Mouse (Mus musculus) hindbrain, postnatal 0 days (tissue): Measurements from ENCODE around the gene Syt11. TPM values are rescaled to one million over a fixed set of nuclear protein-coding genes. Genes with fewer than 3 reads are reported as not detected.

Experiments
- ATAC-seq: fragments of 200-750 bp; cut with Nextera tagmentation; 2 replicates; pipeline ENCODE4 v1.8.0; 2017; ENCODE audit warnings: mild to moderate bottlenecking, moderate TSS enrichment, moderate library complexity
- DNase-seq: peaks from one replicate; pipeline ENCODE4 v3.0.0-alpha.2; 2015; ENCODE audit warnings: low spot score
- H3K27ac ChIP-seq: fragments of 300-500 bp; sonication (generic); 2 replicates; pipeline ENCODE4 v1.5.1; 2014; ENCODE audit warnings: mild to moderate bottlenecking
- H3K27me3 ChIP-seq: fragments of 300-500 bp; sonication (generic); 2 replicates; pipeline ENCODE4 v1.6.1; 2014; ENCODE audit warnings: low read length, mixed read lengths; ENCODE audit not compliant: insufficient read depth
- H3K36me3 ChIP-seq: fragments of 300-500 bp; sonication (generic); 2 replicates; pipeline ENCODE4 v1.6.1; 2014; ENCODE audit warnings: low read length, mixed read lengths; ENCODE audit not compliant: insufficient read depth
- H3K4me1 ChIP-seq: fragments of 300-500 bp; sonication (generic); 2 replicates; pipeline ENCODE4 v1.6.1; 2014; ENCODE audit warnings: antibody characterized with exemption, low read length, mixed read lengths; ENCODE audit not compliant: insufficient read depth
- H3K4me2 ChIP-seq: fragments of 300-500 bp; sonication (generic); 2 replicates; pipeline ENCODE4 v1.6.1; 2014; ENCODE audit warnings: low read depth, mild to moderate bottlenecking, low read length, moderate library complexity, mixed read lengths
- H3K4me3 ChIP-seq: fragments of 300-500 bp; sonication (generic); 2 replicates; pipeline ENCODE4 v1.5.1; 2014; ENCODE audit warnings: low read length
- H3K9ac ChIP-seq: fragments of 300-500 bp; sonication (generic); replicated peaks from 2 replicates; pipeline ENCODE4 v1.6.1; 2014; ENCODE audit warnings: mild to moderate bottlenecking, low read length, moderate library complexity, mixed read lengths
- H3K9me3 ChIP-seq: fragments of 300-500 bp; sonication (generic); 2 replicates; pipeline ENCODE4 v1.6.1; 2016; ENCODE audit warnings: low read length, mixed read lengths
- CTCF ChIP-seq: IDR thresholded peaks from 2 replicates; pipeline ENCODE4 v1.5.1; 2016; ENCODE audit warnings: antibody characterized with exemption, control low read depth, low read depth
- WGBS: fragments of 180-500 bp; shearing (Covaris S2); extraction: QIAGEN DNeasy Blood & Tissue Kit; methylation state at CpG from one replicate; pipeline ENCODE4 v1.1.7; 2014; 5-methylcytosine and 5-hydroxymethylcytosine counted together
- polyA plus RNA-seq: library from polyadenylated mRNA; unstranded; fragments of >200 nt; fragmentation: Nextera tagmentation; extraction: Ambion mirVana; gene quantifications from 2 replicates; pipeline ENCODE4 v1.2.1, GENCODE M21; 2015
- total RNA-seq: library from RNA; depleted of rRNA; stranded (reverse); fragments of >200 nt; gene quantifications from 2 replicates; pipeline ENCODE4 v1.2.3, GENCODE M21; 2014

Syt11 gene
- total and polyA plus RNA-seq, 2 experiments from 2014 or later, result 216 to 265 TPM

DNA sequence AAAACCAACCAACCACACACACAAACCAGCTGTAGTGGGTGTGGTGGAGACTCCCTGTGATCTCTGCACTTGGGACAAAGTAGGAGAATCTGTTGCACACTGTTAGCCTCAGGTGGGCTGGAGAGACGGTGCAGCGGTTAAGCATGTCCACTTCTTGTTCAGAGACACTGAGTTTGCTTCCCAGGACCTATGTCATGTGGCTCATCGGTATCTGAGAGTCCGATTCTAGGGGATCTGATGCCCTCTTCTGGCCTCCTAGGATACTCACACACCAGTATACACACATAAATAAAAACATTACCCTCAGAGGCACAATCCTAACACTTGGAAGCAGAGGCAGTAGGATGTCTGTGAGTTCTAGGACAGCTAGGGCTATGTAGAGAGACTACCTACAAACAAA is 20.7 kb downstream of the Syt11 start:
- H3K4me3 ChIP-seq, result no peak overlapping the region
- no peaks in the 10 kb centered on the region for H3K27me3 ChIP-seq
- no peak overlapping the region for H3K4me2 ChIP-seq
- H3K36me3 ChIP-seq, result peaks cover 28% of the 10 kb centered on the region
- WGBS, result 78% methylated on average over 4 of the region's 4 CpGs
- peak overlapping the region; percentile 6; the same call in 1 of the 2 replicates for H3K27ac ChIP-seq
- ATAC-seq, result no peak
- H3K9ac ChIP-seq, result no peak overlapping the region
- TF ChIP-seq CTCF, result peak; percentile 48
- H3K4me1 ChIP-seq, result peaks cover 14% of the 10 kb centered on the region
- H3K9me3 ChIP-seq, result no peaks in the 10 kb centered on the region
- peak; percentile 37 for DNase-seq

DNA sequence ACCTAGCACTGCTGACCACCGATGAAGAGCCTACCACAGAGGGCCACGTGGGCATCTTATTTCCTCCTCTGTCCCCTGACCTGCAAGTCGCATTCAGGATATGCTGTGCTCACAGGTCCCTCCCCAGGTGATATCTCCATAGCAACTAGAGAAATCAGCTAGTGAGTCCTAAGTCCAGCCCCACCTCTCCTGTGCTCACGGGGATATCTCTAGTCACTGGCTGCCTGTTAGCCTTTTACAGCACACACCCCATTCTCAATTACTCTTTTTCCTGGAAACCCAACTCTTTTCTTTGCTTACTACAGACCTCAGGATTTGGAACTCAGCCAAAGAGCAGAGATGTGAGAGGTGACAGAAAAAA is 28.1 kb downstream of the Syt11 start:
- H3K36me3 ChIP-seq, result peaks cover 39% of the 10 kb centered on the region
- ATAC-seq (no peak), DNase-seq (no peak)
- no peak overlapping the region for H3K4me3 ChIP-seq
- H3K27me3 ChIP-seq, result no peaks in the 10 kb centered on the region
- no peak overlapping the region for H3K4me2 ChIP-seq
- H3K9me3 ChIP-seq, result no peaks in the 10 kb centered on the region
- 91% methylated on average over 4 of the region's 4 CpGs for WGBS
- H3K27ac ChIP-seq, result no peak overlapping the region
- no peak overlapping the region for H3K9ac ChIP-seq
- H3K4me1 ChIP-seq, result no peaks in the 10 kb centered on the region
- no peak for TF ChIP-seq CTCF

DNA sequence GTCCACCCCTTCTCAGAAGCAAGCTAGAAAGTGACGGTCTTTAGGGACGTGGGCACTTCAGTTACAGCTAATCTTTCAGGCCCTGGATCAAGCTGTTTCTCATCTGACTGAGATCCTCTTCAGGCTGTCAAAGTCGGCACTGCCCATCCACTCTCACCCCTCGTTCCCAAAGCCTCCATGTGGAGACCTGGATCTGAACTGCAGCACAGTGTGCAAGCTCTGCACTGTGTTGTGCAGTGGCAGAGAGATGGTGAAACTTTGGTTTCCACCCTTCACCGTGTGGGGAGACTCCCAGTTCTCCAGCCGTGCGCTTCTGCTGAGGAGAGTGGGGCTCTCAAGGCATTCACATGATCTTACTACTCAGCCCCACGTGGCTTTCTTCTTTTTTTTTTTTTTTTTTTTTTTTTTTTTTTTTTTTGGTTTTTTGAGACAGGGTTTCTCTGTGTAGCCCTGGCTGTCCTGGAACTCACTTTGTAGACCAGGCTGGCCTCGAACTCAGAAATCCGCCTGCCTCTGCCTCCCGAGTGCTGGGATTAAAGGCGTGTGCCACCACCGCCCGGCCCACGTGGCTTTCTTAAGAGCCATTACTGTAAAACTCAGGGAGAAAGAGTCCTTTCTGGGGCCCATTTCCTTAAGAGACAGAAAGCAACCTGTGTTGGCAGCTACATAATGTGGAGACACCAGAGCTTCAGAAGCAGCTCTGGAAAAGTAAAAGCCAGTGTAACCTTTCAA is 28.7 kb downstream of the Syt11 start:
- H3K4me2 ChIP-seq, result no peak overlapping the region
- H3K4me1 ChIP-seq, result no peaks in the 10 kb centered on the region
- no peak for ATAC-seq
- no peaks in the 10 kb centered on the region for H3K9me3 ChIP-seq
- no peak for DNase-seq
- no peaks in the 10 kb centered on the region for H3K27me3 ChIP-seq
- peaks cover 34% of the 10 kb centered on the region for H3K36me3 ChIP-seq
- H3K9ac ChIP-seq, result no peak overlapping the region
- H3K4me3 ChIP-seq, result no peak overlapping the region
- WGBS, result 86% methylated on average over 13 of the region's 15 CpGs
- H3K27ac ChIP-seq, result no peak overlapping the region
- no peak for TF ChIP-seq CTCF

DNA sequence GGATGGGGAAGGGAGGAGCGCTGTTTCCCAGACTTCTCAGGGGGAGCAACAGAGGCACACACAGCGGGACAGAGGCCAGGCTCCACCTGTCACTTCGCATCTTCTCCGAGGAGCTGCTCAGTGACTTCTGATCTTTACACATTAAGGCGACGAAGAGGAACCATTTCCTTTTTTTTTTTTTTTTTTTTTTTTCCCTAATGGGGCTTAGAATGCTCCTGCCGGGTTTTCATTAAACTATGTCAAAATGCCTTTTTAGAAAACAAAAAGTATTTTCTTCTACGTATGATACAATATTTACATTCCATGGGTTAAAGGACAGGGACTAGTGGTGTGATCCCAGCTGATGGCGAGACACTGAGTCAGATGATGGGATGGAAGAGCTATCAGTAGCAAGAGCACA is 29.4 kb downstream of the Syt11 start:
- DNase-seq, result no peak
- Histone ChIP-seq H3K4me1 (no peaks in the 10 kb centered on the region), H3K9me3 (no peaks in the 10 kb centered on the region), H3K4me3 (no peak overlapping the region), H3K9ac (no peak overlapping the region), H3K4me2 (no peak overlapping the region), H3K27me3 (no peaks in the 10 kb centered on the region), H3K36me3 (peaks cover 28% of the 10 kb centered on the region), H3K27ac (no peak overlapping the region)
- no peak for ATAC-seq
- WGBS, result 82% methylated on average over 9 of the region's 9 CpGs
- TF ChIP-seq CTCF, result no peak

DNA sequence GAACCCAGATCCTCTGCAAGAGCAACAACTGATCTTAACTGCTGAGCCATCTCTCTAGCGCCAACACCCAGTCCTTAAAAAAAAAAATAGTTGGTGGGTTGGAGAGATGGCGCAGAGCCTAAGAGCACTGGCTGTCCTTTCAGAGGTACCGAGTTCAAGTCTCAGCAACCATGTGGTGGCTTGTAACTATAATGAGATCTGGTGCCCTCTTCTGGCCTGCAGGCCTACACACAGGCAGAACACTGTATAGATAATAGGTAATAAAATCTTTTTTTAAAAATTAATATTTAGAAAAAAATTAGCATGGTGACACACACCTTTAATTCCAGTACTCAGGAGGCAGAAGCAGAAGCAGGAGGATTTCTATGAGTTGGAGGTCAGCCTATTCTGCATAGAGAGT is 34.8 kb downstream of the Syt11 start:
- peaks cover 4% of the 10 kb centered on the region; the same call in 1 of the 2 replicates for H3K36me3 ChIP-seq

DNA sequence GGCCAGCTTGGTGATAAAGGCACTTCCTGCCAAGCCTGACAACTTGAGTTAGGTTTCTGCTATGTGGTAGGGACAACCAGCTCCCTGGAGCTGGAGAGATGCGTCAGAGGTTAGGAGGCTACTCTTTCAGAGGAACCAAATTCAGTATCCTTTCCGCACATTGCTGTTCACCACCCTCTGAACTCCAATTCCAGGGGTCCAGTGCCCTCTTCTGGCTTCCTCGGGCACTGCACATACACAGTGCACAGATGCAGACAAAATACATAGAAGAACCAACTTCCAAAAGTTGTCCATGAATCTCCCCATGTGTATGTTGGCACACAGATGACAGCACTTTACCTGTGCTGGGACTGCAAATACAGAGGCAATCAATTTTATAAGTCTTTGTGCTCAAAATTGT is 36.3 kb downstream of the Syt11 start:
- no peaks in the 10 kb centered on the region for H3K27me3 ChIP-seq
- H3K36me3 ChIP-seq, result no peaks in the 10 kb centered on the region; the same call in 1 of the 2 replicates
- no peak overlapping the region for H3K9ac ChIP-seq
- TF ChIP-seq CTCF, result peak; percentile 78
- no peaks in the 10 kb centered on the region for H3K9me3 ChIP-seq
- no peak overlapping the region for H3K4me2 ChIP-seq
- 58% methylated on average over 3 of the region's 3 CpGs for WGBS
- no peak for ATAC-seq
- no peak overlapping the region for H3K27ac ChIP-seq
- H3K4me1 ChIP-seq, result no peaks in the 10 kb centered on the region
- H3K4me3 ChIP-seq, result no peak overlapping the region
- peak; percentile 70 for DNase-seq

More for the DNA sequence above, 34.8 kb downstream of the Syt11 start:
- peak; percentile 42 for TF ChIP-seq CTCF
- no peaks in the 10 kb centered on the region for H3K9me3 ChIP-seq
- 98% methylated on average over 3 of the region's 3 CpGs for WGBS
- H3K4me3 ChIP-seq, result no peak overlapping the region
- ATAC-seq (no peak), DNase-seq (no peak)
- no peak overlapping the region for H3K4me2 ChIP-seq
- no peaks in the 10 kb centered on the region for H3K4me1 ChIP-seq
- no peaks in the 10 kb centered on the region for H3K27me3 ChIP-seq
- no peak overlapping the region for H3K9ac ChIP-seq
- no peak overlapping the region for H3K27ac ChIP-seq

DNA sequence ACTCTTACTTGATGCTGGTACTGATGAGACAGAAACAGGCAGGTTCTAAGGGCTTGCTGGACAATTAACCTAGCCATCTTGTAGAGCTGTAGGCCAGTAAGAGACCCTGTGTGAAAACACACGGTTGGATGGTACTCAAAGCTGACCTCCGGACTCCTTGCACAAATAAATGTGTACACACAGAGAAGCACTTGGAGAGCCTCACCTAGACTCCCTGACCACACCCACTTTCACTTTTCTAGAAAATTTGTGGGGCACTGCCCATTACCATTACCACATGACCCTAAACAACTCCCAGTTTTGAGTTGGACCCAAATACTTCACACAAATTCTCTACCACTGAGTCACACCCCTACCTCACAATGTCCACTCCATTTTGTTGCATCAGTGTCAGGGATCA is 38.4 kb downstream of the Syt11 start:
- no peak for TF ChIP-seq CTCF
- WGBS, result 88% methylated on average over 2 of the region's 2 CpGs
- no peak for ATAC-seq
- Histone ChIP-seq H3K9ac (no peak overlapping the region), H3K36me3 (no peaks in the 10 kb centered on the region; the same call in 1 of the 2 replicates), H3K27me3 (no peaks in the 10 kb centered on the region), H3K4me3 (no peak overlapping the region), H3K27ac (no peak overlapping the region), H3K4me1 (no peaks in the 10 kb centered on the region), H3K9me3 (no peaks in the 10 kb centered on the region), H3K4me2 (no peak overlapping the region)
- no peak for DNase-seq
